Mouse (Mus musculus) intestine, postnatal 0 days (tissue): ENCODE data around the gene Crlf3. TPM values are rescaled to one million over a fixed set of nuclear protein-coding genes. Genes with fewer than 3 reads are reported as not detected.

Experiments used
- ATAC-seq: fragments of 200-750 bp; cut with Nextera tagmentation; 2 replicates; pipeline ENCODE4 v1.8.0; 2017; ENCODE audit warnings: mild to moderate bottlenecking, moderate TSS enrichment, moderate library complexity
- H3K27ac ChIP-seq: fragments of 300-500 bp; sonication (generic); 2 replicates; pipeline ENCODE4 v1.5.1; 2014; ENCODE audit warnings: mild to moderate bottlenecking, low read depth, low read length, moderate library complexity
- H3K27me3 ChIP-seq: fragments of 300-500 bp; sonication (generic); replicated peaks from 2 replicates; pipeline ENCODE4 v1.6.1; 2014; ENCODE audit warnings: low read length, mixed read lengths; ENCODE audit not compliant: control insufficient read depth, insufficient read depth
- H3K36me3 ChIP-seq: fragments of 300-500 bp; sonication (generic); 2 replicates; pipeline ENCODE4 v1.6.1; 2014; ENCODE audit warnings: mild to moderate bottlenecking, moderate library complexity; ENCODE audit not compliant: control insufficient read depth, insufficient read depth
- H3K4me1 ChIP-seq: fragments of 300-500 bp; sonication (generic); replicated peaks from 2 replicates; pipeline ENCODE4 v1.6.1; 2014; ENCODE audit warnings: antibody characterized with exemption, low read length, mixed read lengths; ENCODE audit not compliant: control insufficient read depth, insufficient read depth
- H3K4me2 ChIP-seq: fragments of 300-500 bp; sonication (generic); replicated peaks from 2 replicates; pipeline ENCODE4 v1.6.1; 2014; ENCODE audit warnings: low read depth, mild to moderate bottlenecking, moderate library complexity
- H3K4me3 ChIP-seq: fragments of 300-500 bp; sonication (generic); 2 replicates; pipeline ENCODE4 v1.5.1; 2014; ENCODE audit warnings: low read depth, low read length
- H3K9ac ChIP-seq: fragments of 300-500 bp; sonication (generic); 2 replicates; pipeline ENCODE4 v1.6.1; 2014; ENCODE audit warnings: mild to moderate bottlenecking, low read depth, low read length
- H3K9me3 ChIP-seq: fragments of 300-500 bp; sonication (generic); 2 replicates; pipeline ENCODE4 v1.6.1; 2016; ENCODE audit warnings: mixed run types; ENCODE audit not compliant: control insufficient read depth
- CTCF ChIP-seq: sonication (generic); IDR thresholded peaks from 2 replicates; pipeline ENCODE4 v1.5.1; 2016; ENCODE audit warnings: low read depth, mild to moderate bottlenecking, control low read depth, antibody characterized with exemption, moderate library complexity
- WGBS: fragments of 180-500 bp; shearing (Covaris S2); extraction: QIAGEN DNeasy Blood & Tissue Kit; methylation state at CpG from one replicate; pipeline ENCODE4 v1.1.7; 2014; 5-methylcytosine and 5-hydroxymethylcytosine counted together
- polyA plus RNA-seq: library from polyadenylated mRNA; unstranded; fragments of >200 nt; fragmentation: Nextera tagmentation; extraction: Ambion mirVana; gene quantifications from 2 replicates; pipeline ENCODE4 v1.2.1, GENCODE M21; 2015

Crlf3 gene
- polyA plus RNA-seq, 1 experiment from 2014 or later, result 13.2 TPM

DNA sequence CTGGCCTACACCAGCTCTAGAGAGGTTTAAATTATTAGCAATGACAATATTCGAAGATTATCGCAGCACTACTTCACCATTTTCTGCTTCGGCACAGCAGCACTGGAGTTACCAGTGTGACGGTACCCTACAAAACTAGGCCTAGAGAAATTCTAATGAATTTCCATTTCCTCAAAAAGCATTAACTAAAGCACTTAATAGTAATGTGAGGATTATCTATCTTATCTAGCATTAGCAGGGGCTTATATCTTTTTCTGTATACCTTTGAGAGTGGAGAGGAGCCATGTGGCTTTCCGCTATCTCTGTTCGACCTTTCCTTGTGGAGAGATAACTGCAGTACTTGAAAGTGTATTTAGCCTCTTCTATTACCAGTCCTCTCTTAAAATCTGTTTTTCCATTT, 1.0 kb downstream of the Crlf3 start:
- H3K27ac ChIP-seq, result no peak overlapping the region
- TF ChIP-seq CTCF, result no peak
- 64% methylated on average over 6 of the region's 6 CpGs for WGBS
- H3K36me3 ChIP-seq, result no peaks in the 10 kb centered on the region
- peak overlapping the region; percentile 86 for H3K4me3 ChIP-seq
- no peaks in the 10 kb centered on the region for H3K4me1 ChIP-seq
- peak overlapping the region; percentile 94 for H3K4me2 ChIP-seq
- no peak for ATAC-seq
- H3K9me3 ChIP-seq, result no peaks in the 10 kb centered on the region
- H3K27me3 ChIP-seq, result no peaks in the 10 kb centered on the region
- H3K9ac ChIP-seq, result peak overlapping the region; percentile 95; the same call in 1 of the 2 replicates

DNA sequence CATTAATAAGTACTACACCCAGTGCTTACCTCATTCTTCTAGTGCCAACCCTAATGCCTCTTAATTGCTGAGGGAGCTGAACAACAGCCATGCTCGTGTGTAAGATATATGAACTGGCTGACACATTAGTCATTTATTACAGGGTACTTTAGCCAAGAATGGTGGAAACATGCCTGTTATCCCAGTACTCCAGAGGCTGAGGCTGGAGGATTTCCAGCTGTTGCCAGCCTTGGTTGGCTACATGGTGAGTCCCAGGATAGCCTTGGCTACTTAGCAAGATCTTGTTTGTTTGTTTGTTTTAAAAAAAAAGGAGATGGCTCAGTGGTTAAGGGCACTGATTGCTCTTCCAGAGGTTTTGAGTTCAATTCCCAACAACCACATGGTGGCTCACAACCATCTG, 2.0 kb downstream of the Crlf3 start:
- no peak for TF ChIP-seq CTCF
- ATAC-seq, result no peak
- no peak overlapping the region for H3K4me3 ChIP-seq
- H3K4me2 ChIP-seq, result no peak overlapping the region
- no peaks in the 10 kb centered on the region for H3K9me3 ChIP-seq
- no peak overlapping the region for H3K9ac ChIP-seq
- H3K27me3 ChIP-seq, result no peaks in the 10 kb centered on the region
- WGBS, result 15% methylated on average over 1 of the region's 1 CpGs
- H3K36me3 ChIP-seq, result no peaks in the 10 kb centered on the region
- H3K4me1 ChIP-seq, result no peaks in the 10 kb centered on the region
- H3K27ac ChIP-seq, result no peak overlapping the region

DNA sequence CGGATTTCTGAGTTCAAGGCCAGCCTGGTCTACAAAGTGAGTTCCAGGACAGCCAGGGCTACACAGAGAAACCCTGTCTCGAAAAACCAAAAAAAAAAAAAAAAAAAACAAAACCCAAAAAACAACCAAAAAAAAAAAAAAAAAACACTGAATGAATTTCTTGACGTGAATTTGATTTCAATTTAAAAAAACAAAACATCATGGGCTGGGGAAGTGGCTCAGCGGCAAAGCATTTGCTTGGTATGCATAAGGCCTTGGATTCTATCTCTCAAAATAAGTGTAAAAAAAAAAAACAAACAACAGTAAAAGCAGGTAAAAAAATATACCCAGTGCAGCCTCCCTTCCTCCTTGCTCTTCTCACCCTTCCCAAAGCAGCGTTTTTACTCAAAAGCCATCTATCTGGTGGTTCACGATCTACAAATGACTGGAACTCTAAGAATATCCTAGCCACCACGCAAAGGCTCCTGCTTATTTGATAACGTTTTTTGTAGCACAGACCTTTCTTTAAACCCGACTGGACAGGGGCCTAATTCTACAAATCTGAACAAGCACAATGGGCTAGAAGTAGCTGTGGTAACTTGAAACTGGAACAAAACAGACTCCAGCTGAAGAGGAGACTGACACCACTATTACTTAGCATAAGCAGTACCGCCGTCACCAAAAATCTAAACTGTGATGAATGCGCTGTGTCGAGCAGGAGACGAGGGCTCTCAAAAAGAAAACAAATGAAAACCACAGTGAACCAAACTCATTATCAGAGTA, 2.8 kb downstream of the Crlf3 start:
- H3K9ac ChIP-seq, result no peak overlapping the region
- H3K27me3 ChIP-seq, result no peaks in the 10 kb centered on the region
- H3K4me3 ChIP-seq, result no peak overlapping the region
- no peaks in the 10 kb centered on the region for H3K4me1 ChIP-seq
- no peak overlapping the region for H3K4me2 ChIP-seq
- H3K9me3 ChIP-seq, result no peaks in the 10 kb centered on the region
- no peaks in the 10 kb centered on the region for H3K36me3 ChIP-seq
- no peak for ATAC-seq
- WGBS, result 86% methylated on average over 13 of the region's 14 CpGs
- no peak overlapping the region for H3K27ac ChIP-seq
- no peak for TF ChIP-seq CTCF

DNA sequence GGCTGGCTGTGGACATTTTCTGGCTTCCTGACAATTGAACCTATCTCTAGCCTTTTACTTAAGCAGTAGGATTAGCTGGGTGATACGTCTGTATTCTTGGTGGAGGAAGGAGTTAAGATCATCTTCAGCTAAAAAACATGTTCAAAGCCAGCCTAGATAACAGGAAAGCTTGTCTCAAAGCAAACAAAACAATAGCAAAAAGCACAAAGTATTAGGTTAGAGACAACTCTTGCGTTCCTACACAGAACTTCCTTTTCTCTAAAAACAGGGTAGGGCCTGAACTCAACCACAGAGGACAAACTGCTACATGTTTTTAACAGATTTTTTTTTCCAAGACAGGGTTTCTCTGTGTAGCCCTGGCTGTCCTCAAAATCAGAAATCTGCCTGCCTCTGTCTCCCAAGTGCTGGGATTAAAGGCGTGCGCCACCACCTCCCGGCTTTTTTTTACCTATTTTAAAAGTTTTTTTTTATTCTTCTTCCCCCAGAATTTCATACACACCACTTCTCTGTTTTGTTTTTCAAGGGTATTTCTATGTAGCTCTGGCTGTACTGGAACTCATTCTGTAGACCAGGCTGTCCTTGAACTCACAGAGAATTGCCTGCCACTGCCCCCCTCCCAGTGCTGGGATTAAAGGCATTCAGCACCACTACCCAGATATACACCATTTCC, 5.0 kb downstream of the Crlf3 start:
- Histone ChIP-seq H3K27ac (no peak overlapping the region), H3K4me1 (no peaks in the 10 kb centered on the region), H3K4me2 (no peak overlapping the region), H3K9ac (no peak overlapping the region), H3K36me3 (no peaks in the 10 kb centered on the region), H3K27me3 (no peaks in the 10 kb centered on the region), H3K4me3 (no peak overlapping the region), H3K9me3 (no peaks in the 10 kb centered on the region)
- no peak for ATAC-seq
- 94% methylated on average over 5 of the region's 5 CpGs for WGBS
- no peak for TF ChIP-seq CTCF

DNA sequence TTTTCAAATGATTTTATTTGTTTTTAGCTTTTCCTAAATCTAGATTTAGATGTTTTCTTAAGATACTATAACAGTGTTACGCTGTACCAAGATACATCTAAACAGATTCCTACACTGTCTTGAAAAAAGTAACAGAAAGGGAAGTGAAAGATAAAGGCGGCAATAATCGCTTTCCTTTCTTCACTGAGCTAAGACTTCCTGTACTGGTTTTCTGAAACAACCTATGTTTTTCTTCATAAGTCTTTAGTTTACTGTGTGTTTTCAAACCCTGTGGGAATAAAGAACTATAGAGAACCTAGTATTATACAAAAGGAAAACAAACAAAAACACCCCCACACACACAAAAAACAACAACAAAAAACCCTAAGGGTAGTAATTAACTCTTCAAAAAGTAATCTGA, 8.4 kb downstream of the Crlf3 start:
- no peak for TF ChIP-seq CTCF
- Histone ChIP-seq H3K27me3 (no peaks in the 10 kb centered on the region), H3K4me1 (no peaks in the 10 kb centered on the region), H3K9ac (no peak overlapping the region), H3K27ac (no peak overlapping the region), H3K4me2 (no peak overlapping the region), H3K36me3 (no peaks in the 10 kb centered on the region), H3K4me3 (no peak overlapping the region), H3K9me3 (no peaks in the 10 kb centered on the region)
- no peak for ATAC-seq
- 81% methylated on average over 3 of the region's 3 CpGs for WGBS

DNA sequence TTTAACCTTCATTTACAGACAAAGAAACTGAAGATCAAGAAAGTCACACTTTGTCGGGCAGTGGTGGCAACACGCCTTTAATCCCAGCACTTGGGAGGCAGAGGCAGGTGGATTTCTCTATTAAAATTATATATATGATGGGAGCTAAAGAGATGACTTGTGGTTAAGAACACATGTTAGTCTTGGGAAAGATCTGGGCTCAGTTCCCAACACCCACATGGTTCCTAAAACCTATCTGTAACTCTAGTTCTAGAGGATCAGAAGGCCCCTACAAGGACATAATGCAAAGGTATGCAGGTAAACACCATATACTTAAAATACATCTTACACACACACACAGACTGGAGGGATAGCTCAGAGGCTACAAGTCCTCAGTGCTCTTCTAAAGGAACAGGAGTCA, 9.8 kb downstream of the Crlf3 start:
- 96% methylated on average over 2 of the region's 2 CpGs for WGBS
- Histone ChIP-seq H3K4me1 (no peaks in the 10 kb centered on the region), H3K27me3 (no peaks in the 10 kb centered on the region), H3K27ac (no peak overlapping the region), H3K9ac (no peak overlapping the region), H3K4me3 (no peak overlapping the region), H3K9me3 (no peaks in the 10 kb centered on the region), H3K36me3 (no peaks in the 10 kb centered on the region), H3K4me2 (no peak overlapping the region)
- no peak for ATAC-seq
- no peak for TF ChIP-seq CTCF
